Mouse (Mus musculus) intestine, embryonic 16.5 days (tissue): ENCODE results near the gene Syn3. TPM values are rescaled to one million over a fixed set of nuclear protein-coding genes. Genes with fewer than 3 reads are reported as not detected.
A peak's percentile ranks its signal among the peaks of the same experiment; 100 is the strongest.

Experiments
- ATAC-seq: fragments of 200-750 bp; cut with Nextera tagmentation; 2 replicates; pipeline ENCODE4 v1.8.0; 2017; ENCODE audit warnings: moderate TSS enrichment, moderate library complexity
- H3K27ac ChIP-seq: fragments of 300-500 bp; sonication (generic); 2 replicates; pipeline ENCODE4 v1.5.1; 2014; ENCODE audit warnings: mild to moderate bottlenecking, low read length
- H3K27me3 ChIP-seq: fragments of 300-500 bp; sonication (generic); replicated peaks from 2 replicates; pipeline ENCODE4 v1.6.1; 2014; ENCODE audit warnings: low read length, control low read depth, mixed read lengths; ENCODE audit not compliant: control insufficient read depth, insufficient read depth
- H3K36me3 ChIP-seq: fragments of 300-500 bp; sonication (generic); 2 replicates; pipeline ENCODE4 v1.6.1; 2014; ENCODE audit warnings: low read length, control low read depth; ENCODE audit not compliant: control insufficient read depth, insufficient read depth
- H3K4me1 ChIP-seq: fragments of 300-500 bp; sonication (generic); 2 replicates; pipeline ENCODE4 v1.6.1; 2014; ENCODE audit warnings: low read length, control low read depth, mixed read lengths; ENCODE audit not compliant: control insufficient read depth, insufficient read depth
- H3K4me2 ChIP-seq: fragments of 300-500 bp; sonication (generic); 2 replicates; pipeline ENCODE4 v1.6.1; 2014; ENCODE audit warnings: low read depth, low read length, control low read depth
- H3K4me3 ChIP-seq: fragments of 300-500 bp; sonication (generic); 2 replicates; pipeline ENCODE4 v1.5.1; 2014; ENCODE audit warnings: mild to moderate bottlenecking, low read length
- H3K9ac ChIP-seq: fragments of 300-500 bp; sonication (generic); 2 replicates; pipeline ENCODE4 v1.6.1; 2014; ENCODE audit warnings: low read depth, low read length
- H3K9me3 ChIP-seq: fragments of 300-500 bp; sonication (generic); 2 replicates; pipeline ENCODE4 v1.6.1; 2016; ENCODE audit warnings: low read length, control low read depth; ENCODE audit not compliant: control insufficient read depth
- WGBS: fragments of 180-500 bp; shearing (Covaris S2); extraction: QIAGEN DNeasy Blood & Tissue Kit; methylation state at CpG from one replicate; pipeline ENCODE4 v1.1.7; 2014; 5-methylcytosine and 5-hydroxymethylcytosine counted together
- polyA plus RNA-seq: library from polyadenylated mRNA; unstranded; fragments of >200 nt; fragmentation: Nextera tagmentation; extraction: Ambion mirVana; gene quantifications from 2 replicates; pipeline ENCODE4 v1.2.1, GENCODE M21; 2015

Syn3 gene
- polyA plus RNA-seq, 1 experiment from 2014 or later: 2.3 TPM

DNA sequence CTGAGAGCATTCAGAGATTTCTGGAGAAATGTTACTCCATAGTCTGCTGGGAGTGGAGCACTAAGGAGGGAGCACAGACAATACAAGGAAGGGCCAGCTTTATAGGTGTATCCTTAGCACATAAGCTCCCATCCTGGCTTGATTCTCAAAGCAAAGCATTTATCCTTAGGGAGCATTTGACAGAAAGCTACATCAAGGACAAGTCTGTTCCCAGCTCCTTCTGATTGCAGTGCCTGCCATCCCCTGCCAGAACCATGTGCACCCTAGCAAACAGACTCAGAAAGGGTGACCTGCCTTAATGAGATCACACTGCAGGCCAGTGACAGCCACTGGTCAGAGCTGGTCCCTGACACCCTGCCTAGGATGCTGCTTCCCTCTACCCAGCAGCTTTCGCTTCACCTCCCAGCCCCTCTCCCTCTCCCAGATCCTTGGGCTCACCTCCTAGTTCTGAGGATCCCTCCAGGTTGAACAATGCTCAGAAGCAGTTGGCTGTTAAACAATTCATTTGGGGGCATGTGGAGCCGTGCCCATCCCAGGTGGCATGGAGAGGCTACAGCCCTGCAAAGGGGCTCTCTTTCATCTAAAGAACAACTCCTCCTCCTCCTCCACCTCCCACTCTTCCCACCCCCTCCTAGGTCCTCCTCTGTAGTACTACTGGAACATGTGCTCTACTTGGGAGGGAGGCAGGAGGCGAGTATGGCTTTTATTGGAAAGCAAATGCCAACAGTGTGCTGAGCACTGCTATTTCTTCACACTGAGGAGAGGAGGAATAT is 7.2 kb downstream of the Syn3 start:
- no peaks in the 10 kb centered on the region for H3K27me3 ChIP-seq
- no peak overlapping the region for H3K4me2 ChIP-seq
- no peak overlapping the region for H3K27ac ChIP-seq
- no peaks in the 10 kb centered on the region for H3K9me3 ChIP-seq
- H3K36me3 ChIP-seq: no peaks in the 10 kb centered on the region
- ATAC-seq: peak; percentile 33
- no peak overlapping the region for H3K4me3 ChIP-seq
- WGBS: 33% methylated on average over 3 of the region's 3 CpGs
- no peak overlapping the region; the same call in 1 of the 2 replicates for H3K9ac ChIP-seq
- no peaks in the 10 kb centered on the region for H3K4me1 ChIP-seq

GRCm38 (mm10) chr10:86488544-86488943 is 10.2 kb downstream of the Syn3 start:
- Histone ChIP-seq H3K36me3 (no peaks in the 10 kb centered on the region), H3K4me3 (no peak overlapping the region), H3K9ac (no peak overlapping the region), H3K27ac (no peak overlapping the region), H3K27me3 (no peaks in the 10 kb centered on the region), H3K4me2 (no peak overlapping the region), H3K4me1 (no peaks in the 10 kb centered on the region), H3K9me3 (no peaks in the 10 kb centered on the region)
- no peak for ATAC-seq
- 80% methylated on average over 5 of the region's 5 CpGs for WGBS

DNA sequence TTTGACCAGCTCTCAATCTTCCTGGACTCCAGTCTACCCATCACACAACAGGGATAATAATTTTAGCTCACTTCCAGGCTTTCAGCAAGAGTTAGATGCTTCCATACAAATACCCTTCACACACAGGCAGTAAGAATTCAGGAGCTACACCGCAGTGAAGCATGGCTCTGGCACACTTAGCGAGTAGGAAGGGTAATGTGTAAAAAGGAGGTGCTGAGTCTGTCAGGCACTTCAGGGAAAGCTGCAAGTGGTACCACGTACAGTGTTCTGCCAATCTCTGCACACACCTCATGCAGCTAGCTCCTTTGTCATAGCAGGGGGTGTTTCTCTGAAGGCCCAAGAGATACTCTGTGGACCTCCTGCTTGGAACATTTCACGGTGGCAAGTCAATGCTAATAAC is 12.7 kb downstream of the Syn3 start:
- H3K36me3 ChIP-seq: no peaks in the 10 kb centered on the region
- H3K9me3 ChIP-seq: no peaks in the 10 kb centered on the region
- no peak overlapping the region for H3K27ac ChIP-seq
- H3K4me1 ChIP-seq: no peaks in the 10 kb centered on the region
- 72% methylated on average over 4 of the region's 4 CpGs for WGBS
- no peak overlapping the region for H3K4me3 ChIP-seq
- H3K27me3 ChIP-seq: no peaks in the 10 kb centered on the region
- no peak overlapping the region for H3K4me2 ChIP-seq
- ATAC-seq: no peak
- no peak overlapping the region for H3K9ac ChIP-seq

DNA sequence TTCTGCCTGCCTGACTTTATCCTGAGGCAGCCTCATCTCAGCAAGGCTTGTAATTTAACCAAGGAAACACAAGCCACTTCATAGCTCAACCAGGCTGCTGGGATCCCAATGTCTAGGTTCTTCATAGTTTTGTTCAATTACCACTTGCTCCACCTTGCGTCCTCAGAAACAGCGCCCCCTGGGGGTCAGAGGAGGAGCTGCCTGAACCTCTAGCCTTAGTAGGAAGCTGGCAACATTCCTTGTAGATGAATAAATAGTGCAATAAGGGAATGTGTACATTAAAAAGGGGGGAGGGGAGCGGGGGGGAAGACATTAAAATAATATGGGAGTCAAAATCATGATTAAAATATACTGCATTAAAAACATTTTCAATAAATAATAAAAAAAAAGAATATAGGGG is 14.7 kb downstream of the Syn3 start:
- no peak overlapping the region for H3K4me2 ChIP-seq
- ATAC-seq: no peak
- H3K4me3 ChIP-seq: no peak overlapping the region
- H3K36me3 ChIP-seq: no peaks in the 10 kb centered on the region
- 17% methylated on average over 3 of the region's 3 CpGs for WGBS
- H3K4me1 ChIP-seq: no peaks in the 10 kb centered on the region
- no peak overlapping the region for H3K9ac ChIP-seq
- H3K27ac ChIP-seq: no peak overlapping the region
- H3K27me3 ChIP-seq: no peaks in the 10 kb centered on the region
- no peaks in the 10 kb centered on the region for H3K9me3 ChIP-seq

GRCm38 (mm10) chr10:86482496-86482895 is 16.2 kb downstream of the Syn3 start:
- no peaks in the 10 kb centered on the region for H3K36me3 ChIP-seq
- no peak overlapping the region for H3K4me3 ChIP-seq
- H3K9ac ChIP-seq: no peak overlapping the region
- H3K27me3 ChIP-seq: no peaks in the 10 kb centered on the region
- no peak for ATAC-seq
- H3K4me1 ChIP-seq: no peaks in the 10 kb centered on the region
- H3K27ac ChIP-seq: no peak overlapping the region
- WGBS: 60% methylated on average over 1 of the region's 1 CpGs
- H3K4me2 ChIP-seq: no peak overlapping the region
- H3K9me3 ChIP-seq: no peaks in the 10 kb centered on the region

DNA sequence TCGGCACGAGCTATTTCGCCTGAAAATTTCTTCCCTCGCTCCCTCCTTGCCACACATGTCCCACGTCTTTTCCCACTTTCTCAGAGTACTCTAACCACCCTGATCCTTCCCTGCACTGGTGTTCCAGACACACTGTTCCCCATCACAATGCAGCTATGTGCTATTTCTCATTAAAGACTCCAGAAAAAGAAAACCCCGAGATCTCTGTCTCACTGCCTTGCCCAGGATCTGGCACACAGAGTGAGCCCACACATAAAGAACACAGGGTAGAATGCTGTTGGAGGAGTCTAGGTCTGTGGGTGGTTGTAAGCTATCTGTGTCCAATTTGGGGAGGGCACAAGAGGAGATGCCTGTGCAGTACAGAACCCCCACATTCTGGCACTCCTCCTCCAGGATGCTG is 18.0 kb downstream of the Syn3 start:
- Histone ChIP-seq H3K9ac (no peak overlapping the region), H3K4me3 (no peak overlapping the region), H3K4me2 (no peak overlapping the region), H3K27ac (no peak overlapping the region), H3K36me3 (no peaks in the 10 kb centered on the region), H3K27me3 (no peaks in the 10 kb centered on the region), H3K9me3 (no peaks in the 10 kb centered on the region), H3K4me1 (no peaks in the 10 kb centered on the region)
- ATAC-seq: no peak
- 90% methylated on average over 6 of the region's 6 CpGs for WGBS

- H3K9ac ChIP-seq: no peak overlapping the region
- no peak overlapping the region for H3K27ac ChIP-seq
- WGBS: 45% methylated on average over 4 of the region's 4 CpGs
- H3K4me1 ChIP-seq: no peaks in the 10 kb centered on the region
- ATAC-seq: no peak
- no peaks in the 10 kb centered on the region for H3K36me3 ChIP-seq
- no peak overlapping the region for H3K4me2 ChIP-seq
- H3K27me3 ChIP-seq: no peaks in the 10 kb centered on the region
- H3K9me3 ChIP-seq: no peaks in the 10 kb centered on the region
- no peak overlapping the region for H3K4me3 ChIP-seq
These were observed 19.0 kb downstream of the Syn3 start for GRCm38 (mm10) chr10:86479718-86480121.

DNA sequence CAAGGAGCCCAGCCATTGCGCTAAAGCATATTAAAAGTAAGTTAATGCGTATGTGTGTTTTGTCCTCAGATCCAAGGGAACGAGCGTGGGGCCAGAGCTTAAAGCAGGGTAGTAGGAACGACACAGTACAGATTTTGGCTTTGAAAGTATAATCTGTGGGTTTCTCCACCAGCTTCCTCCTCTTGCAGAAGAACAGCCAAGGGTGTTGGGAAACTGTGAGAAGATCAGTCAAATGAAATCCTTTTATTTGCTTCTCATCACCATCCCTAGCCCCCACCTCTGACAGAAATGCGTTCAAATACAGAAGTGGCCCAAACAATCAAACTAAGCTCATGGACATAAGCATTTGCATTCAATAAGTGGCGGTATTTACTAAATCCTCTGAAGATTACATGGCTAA is 22.0 kb downstream of the Syn3 start:
- WGBS: 89% methylated on average over 7 of the region's 7 CpGs

GRCm38 (mm10) chr10:86475270-86475669 is 23.4 kb downstream of the Syn3 start:
- Histone ChIP-seq H3K36me3 (no peaks in the 10 kb centered on the region), H3K27me3 (no peaks in the 10 kb centered on the region), H3K9me3 (no peaks in the 10 kb centered on the region), H3K4me2 (no peak overlapping the region), H3K4me3 (no peak overlapping the region), H3K9ac (no peak overlapping the region), H3K4me1 (no peaks in the 10 kb centered on the region), H3K27ac (no peak overlapping the region)
- WGBS: 83% methylated on average over 5 of the region's 5 CpGs
- ATAC-seq: no peak

More for the DNA sequence above, 22.0 kb downstream of the Syn3 start:
- ATAC-seq: no peak
- Histone ChIP-seq H3K27ac (no peak overlapping the region), H3K9ac (no peak overlapping the region), H3K4me1 (no peaks in the 10 kb centered on the region), H3K9me3 (no peaks in the 10 kb centered on the region), H3K4me2 (no peak overlapping the region), H3K36me3 (no peaks in the 10 kb centered on the region), H3K4me3 (no peak overlapping the region), H3K27me3 (no peaks in the 10 kb centered on the region)
